Mouse (Mus musculus) bone marrow macrophage, adult 2 months (primary cell): Measurements from ENCODE around the gene Dpyd. TPM values are rescaled to one million over a fixed set of nuclear protein-coding genes. Genes with fewer than 3 reads are reported as not detected.

Experiments
- H3K27ac ChIP-seq: 2 replicates; pipeline ENCODE4 v1.5.1; 2012; ENCODE audit warnings: low read depth, low read length; ENCODE audit not compliant: insufficient read depth
- H3K4me1 ChIP-seq: 2 replicates; pipeline ENCODE4 v1.6.1; 2012; ENCODE audit warnings: low read length; ENCODE audit not compliant: control insufficient read depth, insufficient read depth
- H3K4me3 ChIP-seq: 2 replicates; pipeline ENCODE4 v1.5.1; 2012; ENCODE audit warnings: mild to moderate bottlenecking, low read length, moderate library complexity; ENCODE audit not compliant: insufficient read depth
- CTCF ChIP-seq: IDR thresholded peaks from 2 replicates; pipeline ENCODE4 v1.5.1; 2012; ENCODE audit warnings: low read depth, mild to moderate bottlenecking, low read length, moderate library complexity
- POLR2A ChIP-seq: IDR thresholded peaks from 2 replicates; pipeline ENCODE4 v1.6.1; 2012; ENCODE audit warnings: mild to moderate bottlenecking, low read depth, low read length, borderline replicate concordance
- polyA plus RNA-seq: library from polyadenylated mRNA; stranded (reverse); fragments of >200 nt; gene quantifications from 2 replicates; pipeline ENCODE4 v1.2.4, GENCODE M21; 2012; ENCODE audit not compliant: missing spikeins, insufficient read depth, insufficient read length

Dpyd gene
- polyA plus RNA-seq, 1 experiment: not detected

DNA sequence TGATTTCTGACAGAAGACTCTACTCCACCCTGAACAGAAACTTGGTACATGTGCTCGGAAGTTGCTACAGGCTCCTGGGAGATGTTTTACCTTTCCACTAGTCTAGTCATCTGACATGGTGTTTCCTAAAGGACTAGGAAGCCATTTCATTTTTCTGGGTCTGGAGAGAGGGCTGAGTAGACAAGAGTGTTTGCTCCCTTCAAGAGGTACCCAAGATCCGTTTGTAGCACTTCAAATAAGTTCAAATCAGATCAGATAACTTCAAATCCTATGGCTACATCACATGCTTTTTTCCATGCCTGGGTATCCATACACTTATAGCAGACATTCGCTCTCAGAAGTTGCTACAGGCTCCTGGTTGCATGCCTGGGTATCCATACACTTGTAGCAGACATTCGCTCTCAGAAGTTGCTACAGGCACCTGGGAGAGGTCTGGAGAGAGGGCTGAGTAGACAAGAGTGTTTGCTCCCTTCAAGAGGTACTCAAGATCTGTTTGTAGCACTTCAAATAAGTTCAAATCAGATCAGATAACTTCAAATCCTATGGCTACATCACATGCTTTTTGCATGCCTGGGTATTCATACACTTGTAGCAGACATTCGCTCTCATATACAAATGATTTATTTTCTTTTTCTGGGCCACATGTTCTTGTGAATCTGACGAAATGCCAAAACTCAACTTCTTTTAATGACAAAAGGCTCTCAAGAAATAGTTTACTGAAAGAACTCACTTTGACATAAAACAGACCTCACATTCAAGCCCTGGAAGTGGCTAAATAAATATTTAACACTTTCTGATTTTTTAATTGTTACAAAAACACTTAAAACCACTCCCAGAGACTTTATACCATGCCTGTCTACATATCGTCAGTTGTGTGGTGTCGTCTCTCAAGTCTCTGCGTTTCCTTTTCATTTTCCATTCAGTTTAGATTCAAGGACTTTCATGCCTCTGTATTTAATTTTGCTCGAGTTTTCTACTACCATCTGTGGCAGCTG is 307.5 kb downstream of the Dpyd start:
- Histone ChIP-seq H3K27ac (no peak overlapping the region), H3K4me3 (no peak overlapping the region), H3K4me1 (no peaks in the 10 kb centered on the region)
- TF ChIP-seq CTCF (no peak), POLR2A (no peak)

DNA sequence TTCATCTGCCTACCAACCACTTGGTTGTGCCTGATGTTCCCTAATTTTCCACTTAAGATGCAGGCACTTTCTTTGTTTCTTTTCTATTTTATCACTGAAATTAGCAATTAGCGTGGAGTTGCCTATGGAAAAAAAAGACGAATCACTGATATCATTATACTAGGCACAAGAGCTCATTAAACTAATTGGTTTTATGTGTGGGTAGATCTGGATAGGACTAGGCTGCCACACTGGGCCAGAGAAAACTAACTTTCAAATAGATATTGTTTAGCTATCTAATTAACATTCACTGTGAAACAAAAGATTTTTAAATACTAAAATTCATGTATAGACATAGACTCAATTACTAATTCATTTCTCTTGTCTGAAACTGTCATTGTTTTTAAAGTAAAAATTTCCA is 313.9 kb downstream of the Dpyd start:
- no peak for TF ChIP-seq POLR2A
- TF ChIP-seq CTCF: no peak
- H3K4me3 ChIP-seq: no peak overlapping the region
- H3K4me1 ChIP-seq: no peaks in the 10 kb centered on the region
- no peak overlapping the region for H3K27ac ChIP-seq

DNA sequence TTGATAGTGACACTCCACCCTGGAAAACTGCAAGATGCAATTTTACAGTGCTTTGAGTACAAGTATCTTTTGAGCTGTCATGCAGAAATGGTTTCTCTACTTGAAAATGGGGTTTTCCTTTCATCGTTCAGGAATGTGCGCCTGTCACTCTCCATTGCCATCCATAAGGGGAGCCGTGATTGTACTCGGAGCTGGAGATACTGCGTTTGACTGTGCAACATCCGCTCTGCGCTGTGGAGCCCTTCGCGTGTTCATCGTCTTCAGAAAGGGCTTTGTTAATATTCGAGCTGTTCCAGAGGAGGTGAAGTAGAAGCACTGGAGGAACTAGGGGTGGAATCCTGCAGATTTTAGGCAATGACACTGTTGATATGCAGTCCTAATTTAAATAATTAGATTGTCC is 337.1 kb downstream of the Dpyd start:
- Histone ChIP-seq H3K27ac (no peak overlapping the region), H3K4me3 (no peak overlapping the region)
- no peak for TF ChIP-seq CTCF
- TF ChIP-seq POLR2A: no peak

DNA sequence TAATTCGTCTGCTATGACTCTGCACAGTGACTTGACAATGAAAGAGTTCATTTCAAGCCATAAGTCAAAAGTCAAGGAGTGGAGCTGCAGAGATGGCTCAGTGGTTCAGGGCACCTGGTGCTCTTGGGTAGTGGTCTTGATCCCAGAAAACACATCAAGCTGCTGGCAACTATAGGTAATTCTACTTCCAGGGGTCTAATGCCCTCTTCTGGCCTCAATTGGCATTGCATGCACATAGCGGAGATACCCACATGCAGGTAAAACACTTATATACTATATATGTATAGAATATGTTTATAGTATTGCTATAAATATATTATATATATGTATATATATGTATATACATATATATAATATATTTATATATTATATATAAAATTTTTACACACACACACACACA is 429.4 kb downstream of the Dpyd start:
- Histone ChIP-seq H3K4me3 (no peak overlapping the region), H3K4me1 (no peaks in the 10 kb centered on the region), H3K27ac (no peak overlapping the region)
- TF ChIP-seq CTCF (no peak), POLR2A (no peak)

More for the DNA sequence above, 337.1 kb downstream of the Dpyd start:
- H3K4me1 ChIP-seq: no peaks in the 10 kb centered on the region

DNA sequence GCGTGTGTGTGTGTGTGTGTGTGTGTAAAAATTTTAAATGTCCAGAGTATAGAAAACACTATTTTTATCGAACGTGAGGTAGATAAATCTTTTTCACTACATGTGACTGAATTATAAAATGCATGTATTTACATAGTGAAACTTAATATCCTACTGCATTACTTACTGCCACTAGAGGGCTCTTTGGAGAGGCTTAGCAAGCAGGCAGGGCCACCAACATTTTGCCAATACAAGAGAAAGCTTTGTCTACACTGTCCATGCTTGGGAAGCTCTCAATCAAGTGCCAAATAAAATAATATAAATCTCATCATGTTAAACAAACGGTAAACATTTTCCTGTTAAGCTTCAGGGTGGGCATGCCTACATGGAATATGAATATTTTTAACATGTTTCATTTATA is 429.9 kb downstream of the Dpyd start:
- H3K4me1 ChIP-seq: no peaks in the 10 kb centered on the region
- no peak overlapping the region for H3K4me3 ChIP-seq
- TF ChIP-seq CTCF (no peak), POLR2A (no peak)
- no peak overlapping the region for H3K27ac ChIP-seq

DNA sequence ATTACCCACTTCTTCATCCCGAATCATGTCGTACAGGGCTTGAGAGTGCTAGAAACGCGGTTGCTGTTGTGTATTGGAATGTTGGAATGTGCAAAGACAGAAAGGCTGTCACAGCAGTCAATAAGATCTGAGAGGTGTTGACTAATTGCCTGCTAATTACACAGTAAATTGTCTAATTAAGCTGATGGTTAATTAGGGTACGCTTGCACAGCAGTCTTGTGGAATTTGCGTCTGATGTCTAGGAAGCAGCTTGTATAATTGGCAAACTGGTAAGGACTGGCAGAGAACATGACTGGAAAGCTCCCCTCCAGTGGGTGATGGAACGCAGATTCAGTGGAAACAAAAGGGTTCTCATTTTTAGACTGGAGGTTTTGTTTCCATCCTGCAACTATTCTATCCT is 459.3 kb downstream of the Dpyd start:
- Histone ChIP-seq H3K4me1 (no peaks in the 10 kb centered on the region), H3K4me3 (no peak overlapping the region), H3K27ac (no peak overlapping the region)
- no peak for TF ChIP-seq POLR2A
- TF ChIP-seq CTCF: no peak

DNA sequence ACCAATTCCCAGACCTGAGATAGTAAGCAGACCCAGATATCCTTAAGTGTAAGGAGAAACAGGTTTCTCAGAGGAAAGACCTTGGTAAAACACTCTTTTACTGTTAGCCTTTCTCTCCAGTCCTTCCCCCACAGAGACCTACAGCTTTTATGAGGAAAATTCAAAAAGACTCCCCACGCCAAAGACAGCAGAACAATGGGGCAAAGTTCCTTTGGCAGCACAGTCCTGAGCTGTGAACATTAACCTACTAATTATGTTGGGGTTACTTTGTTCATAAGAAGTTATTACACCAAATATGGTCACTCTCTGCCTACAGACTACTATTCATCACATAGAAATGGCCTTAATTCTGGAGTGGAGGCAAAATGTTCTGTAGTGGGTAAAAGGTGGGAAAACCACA is 480.7 kb downstream of the Dpyd start:
- H3K27ac ChIP-seq: no peak overlapping the region
- no peak overlapping the region for H3K4me3 ChIP-seq
- TF ChIP-seq CTCF (no peak), POLR2A (no peak)
- H3K4me1 ChIP-seq: no peaks in the 10 kb centered on the region

DNA sequence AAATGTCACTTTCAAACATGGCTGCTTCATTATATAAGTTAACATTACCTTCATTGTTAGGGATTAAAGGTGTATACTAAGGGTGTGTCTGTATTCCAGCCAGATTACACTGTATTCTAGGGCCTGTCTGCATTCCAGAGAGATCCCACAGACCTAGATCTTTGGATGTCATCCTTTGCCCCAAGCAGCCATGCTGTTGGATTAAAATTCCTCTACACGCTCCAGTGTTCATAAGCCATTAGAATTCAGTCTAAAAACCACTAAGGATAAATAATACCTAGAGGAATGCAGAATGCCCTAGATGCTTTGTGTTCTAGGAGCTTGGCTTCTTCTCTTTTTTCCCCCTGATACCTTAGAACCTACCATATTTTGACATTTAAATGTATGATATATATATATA is 494.2 kb downstream of the Dpyd start:
- Histone ChIP-seq H3K4me3 (no peak overlapping the region), H3K27ac (no peak overlapping the region), H3K4me1 (no peaks in the 10 kb centered on the region)
- TF ChIP-seq CTCF (no peak), POLR2A (no peak)

DNA sequence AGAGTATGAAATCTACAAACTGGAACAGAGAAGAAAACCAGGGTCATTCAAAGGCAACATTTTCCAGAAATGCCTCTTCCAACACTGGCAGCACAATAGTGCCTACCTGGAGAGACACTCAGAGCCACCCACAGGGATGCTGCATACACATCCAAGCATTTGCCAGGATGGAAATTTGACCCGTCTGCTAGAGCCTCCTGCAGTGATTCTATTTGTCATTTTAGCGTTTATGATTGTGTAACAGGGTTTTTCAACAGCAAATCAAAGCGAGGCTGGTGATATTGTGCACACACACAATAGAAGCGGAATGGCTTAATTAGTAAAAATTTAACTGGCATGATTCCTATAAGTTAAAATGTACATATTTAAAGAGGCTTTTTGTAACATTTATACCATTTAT is 501.3 kb downstream of the Dpyd start:
- no peaks in the 10 kb centered on the region for H3K4me1 ChIP-seq
- TF ChIP-seq POLR2A (no peak), CTCF (no peak)
- H3K27ac ChIP-seq: no peak overlapping the region
- H3K4me3 ChIP-seq: no peak overlapping the region

DNA sequence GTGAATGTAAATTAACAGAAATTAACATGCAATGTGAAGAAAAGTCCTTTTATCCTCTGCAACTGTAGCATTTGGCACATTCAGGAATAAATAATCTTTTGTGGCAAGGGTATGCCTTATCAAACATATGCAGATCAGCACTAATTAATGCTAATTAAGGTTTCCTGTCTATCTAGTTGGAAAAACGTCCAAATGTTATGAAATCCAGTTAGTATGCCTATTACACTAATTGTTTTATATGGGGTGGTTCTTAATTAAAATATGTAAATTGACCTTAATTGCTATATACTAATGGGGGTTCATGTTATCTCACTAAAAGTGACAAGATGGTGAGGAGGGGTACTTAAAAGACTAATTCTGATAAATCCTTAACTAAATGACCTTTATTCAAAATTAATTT is 501.7 kb downstream of the Dpyd start:
- Histone ChIP-seq H3K4me1 (no peaks in the 10 kb centered on the region), H3K4me3 (no peak overlapping the region), H3K27ac (no peak overlapping the region)
- TF ChIP-seq POLR2A (no peak), CTCF (no peak)
